Mouse (Mus musculus) heart, postnatal 0 days (tissue): ENCODE data around the gene Prdx3. TPM values are rescaled to one million over a fixed set of nuclear protein-coding genes. Genes with fewer than 3 reads are reported as not detected.
A peak's percentile ranks its signal among the peaks of the same experiment; 100 is the strongest.

ENCODE experiments used
- ATAC-seq: fragments of 200-750 bp; cut with Nextera tagmentation; 2 replicates; pipeline ENCODE4 v1.8.0; 2017; ENCODE audit warnings: low read depth, moderate number of reproducible peaks, moderate library complexity; ENCODE audit not compliant: insufficient read depth
- DNase-seq: peaks from one replicate; pipeline ENCODE4 v3.0.0-alpha.2; 2016; ENCODE audit warnings: low spot score
- H3K27ac ChIP-seq: fragments of 300-500 bp; sonication (generic); 2 replicates; pipeline ENCODE4 v1.5.1; 2014; ENCODE audit warnings: low read depth, mild to moderate bottlenecking
- H3K27me3 ChIP-seq: fragments of 300-500 bp; sonication (generic); 2 replicates; pipeline ENCODE4 v1.6.1; 2014; ENCODE audit warnings: low read length, mixed read lengths; ENCODE audit not compliant: control insufficient read depth, insufficient read depth
- H3K36me3 ChIP-seq: fragments of 300-500 bp; sonication (generic); replicated peaks from 2 replicates; pipeline ENCODE4 v1.6.1; 2014; ENCODE audit warnings: low read length, mixed read lengths; ENCODE audit not compliant: control insufficient read depth, insufficient read depth
- H3K4me1 ChIP-seq: fragments of 300-500 bp; sonication (generic); 2 replicates; pipeline ENCODE4 v1.6.1; 2014; ENCODE audit warnings: antibody characterized with exemption; ENCODE audit not compliant: control insufficient read depth, insufficient read depth
- H3K4me2 ChIP-seq: fragments of 300-500 bp; sonication (generic); 2 replicates; pipeline ENCODE4 v1.6.1; 2014; ENCODE audit warnings: low read depth, mild to moderate bottlenecking, low read length, moderate library complexity
- H3K4me3 ChIP-seq: fragments of 300-500 bp; sonication (generic); 2 replicates; pipeline ENCODE4 v1.5.1; 2014; ENCODE audit warnings: low read depth, low read length
- H3K9ac ChIP-seq: fragments of 300-500 bp; sonication (generic); replicated peaks from 2 replicates; pipeline ENCODE4 v1.6.1; 2014; ENCODE audit warnings: low read depth, low read length, mixed read lengths
- H3K9me3 ChIP-seq: fragments of 300-500 bp; sonication (generic); replicated peaks from 2 replicates; pipeline ENCODE4 v1.6.1; 2016; ENCODE audit warnings: low read length; ENCODE audit not compliant: control insufficient read depth
- CTCF ChIP-seq: IDR thresholded peaks from 2 replicates; pipeline ENCODE4 v1.5.1; 2016; ENCODE audit warnings: antibody characterized with exemption, control low read depth, low read depth
- EP300 ChIP-seq: IDR thresholded peaks from 2 replicates; pipeline ENCODE4 v1.6.1; 2016; ENCODE audit warnings: antibody characterized with exemption, low read depth
- WGBS: fragments of 180-500 bp; shearing (Covaris S2); extraction: QIAGEN DNeasy Blood & Tissue Kit; methylation state at CpG from one replicate; pipeline ENCODE4 v1.1.7; 2014; 5-methylcytosine and 5-hydroxymethylcytosine counted together
- polyA plus RNA-seq: library from polyadenylated mRNA; unstranded; fragments of >200 nt; fragmentation: Nextera tagmentation; extraction: Ambion mirVana; gene quantifications from 2 replicates; pipeline ENCODE4 v1.2.1, GENCODE M21; 2015
- total RNA-seq: library from RNA; depleted of rRNA; stranded (reverse); fragments of >200 nt; gene quantifications from 2 replicates; pipeline ENCODE4 v1.2.3, GENCODE M21; 2014; ENCODE audit warnings: low replicate concordance; rRNA removed

Prdx3 gene
- total and polyA plus RNA-seq, 2 experiments from 2014 or later, result 303 to 312 TPM

DNA sequence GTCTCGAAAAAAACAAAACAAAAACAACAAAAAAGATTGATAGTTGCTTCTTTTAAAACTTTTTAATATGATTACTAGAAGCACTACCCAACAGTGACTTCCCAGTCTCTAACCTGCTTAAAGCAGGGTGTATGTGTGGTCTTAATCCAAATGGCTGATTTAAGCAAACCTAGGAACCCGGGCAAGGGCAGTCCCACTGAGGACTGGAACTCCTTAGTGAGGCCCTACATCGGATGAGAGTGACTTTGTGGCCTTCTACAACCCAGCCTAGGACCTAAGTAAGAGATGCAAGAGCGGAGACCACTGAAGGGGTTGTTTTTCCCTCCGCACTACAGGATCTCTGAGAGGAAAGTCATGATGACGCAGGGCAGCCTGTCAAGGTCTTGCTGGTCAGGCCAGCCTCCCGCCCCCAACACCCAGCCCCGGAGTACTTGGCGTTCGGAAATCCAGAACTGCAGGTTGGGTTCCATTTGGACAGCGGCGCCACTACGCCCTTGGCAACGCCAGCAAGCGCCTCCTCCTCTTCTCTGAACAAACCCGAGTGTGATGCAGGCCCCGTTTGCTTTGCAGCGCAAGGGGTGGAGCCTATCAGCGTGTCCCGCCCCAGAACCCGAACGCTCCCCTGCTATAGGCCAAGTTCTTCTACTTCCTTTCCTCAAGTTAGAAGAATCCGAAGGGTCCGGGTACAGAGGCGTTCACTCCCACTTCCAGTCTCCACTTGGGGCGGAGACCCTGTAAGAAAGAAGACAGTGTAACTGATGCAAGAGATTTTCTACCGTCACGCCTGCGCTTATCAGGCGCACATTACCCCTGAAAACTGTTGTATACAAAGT lies 13.3 kb downstream of the Prdx3 start, which contains the start of gene Sfxn4:
Gene Sfxn4, minus strand, starts transcription at position 612 of the 833 bp plus-strand sequence.
- ATAC-seq (peak; percentile 98), DNase-seq (peak; percentile 93)
- Histone ChIP-seq H3K9ac (peak within 1 kb of the TSS; percentile 56; the same call in 1 of the 2 replicates), H3K9me3 (no peaks in the 10 kb centered on the region), H3K36me3 (peaks cover 21% of the 10 kb centered on the region), H3K4me2 (peak within 1 kb of the TSS; percentile 66), H3K27ac (peak within 1 kb of the TSS; percentile 72), H3K4me3 (peak within 1 kb of the TSS; percentile 61), H3K4me1 (no peaks in the 10 kb centered on the region), H3K27me3 (no peaks in the 10 kb centered on the region)
- 3% methylated on average over 30 of the region's 30 CpGs for WGBS
- TF ChIP-seq CTCF, result no peak
- no peak for TF ChIP-seq EP300

- Histone ChIP-seq H3K27ac (no peak overlapping the region), H3K4me2 (no peak overlapping the region), H3K4me3 (no peak overlapping the region), H3K9ac (no peak overlapping the region), H3K27me3 (no peaks in the 10 kb centered on the region), H3K4me1 (no peaks in the 10 kb centered on the region), H3K9me3 (no peaks in the 10 kb centered on the region), H3K36me3 (peaks cover 9% of the 10 kb centered on the region; the same call in 1 of the 2 replicates)
- TF ChIP-seq EP300, result no peak
- TF ChIP-seq CTCF, result no peak
- DNase-seq (no peak), ATAC-seq (no peak)
These were observed 28.6 kb downstream of the Prdx3 start for GRCm38 (mm10) chr19:60845731-60846130.

DNA sequence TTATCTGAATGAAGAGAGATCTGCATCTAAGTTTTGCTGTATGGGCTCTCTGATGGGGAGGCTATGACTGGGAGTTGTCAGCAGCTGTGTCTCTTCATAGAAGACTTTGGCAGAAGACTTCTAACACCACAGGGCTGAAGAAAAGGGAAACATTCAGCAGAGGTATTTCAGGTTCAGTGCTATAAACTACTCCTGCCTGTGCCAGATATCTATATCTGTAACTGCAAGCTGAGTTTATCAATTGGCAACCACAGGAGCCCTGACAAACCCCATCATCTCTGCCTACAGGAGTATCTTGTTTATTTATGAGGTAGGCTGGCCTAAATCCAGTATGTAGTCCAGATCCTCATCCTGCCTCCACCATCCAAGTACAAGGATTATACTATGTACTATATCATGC lies 31.0 kb downstream of the Prdx3 start:
- Histone ChIP-seq H3K9me3 (no peaks in the 10 kb centered on the region), H3K4me2 (no peak overlapping the region), H3K27ac (no peak overlapping the region), H3K4me3 (no peak overlapping the region), H3K27me3 (no peaks in the 10 kb centered on the region), H3K9ac (no peak overlapping the region), H3K36me3 (peaks cover 13% of the 10 kb centered on the region; the same call in 1 of the 2 replicates), H3K4me1 (no peaks in the 10 kb centered on the region)
- TF ChIP-seq CTCF (no peak), EP300 (no peak)
- ATAC-seq, result no peak
- no peak for DNase-seq

DNA sequence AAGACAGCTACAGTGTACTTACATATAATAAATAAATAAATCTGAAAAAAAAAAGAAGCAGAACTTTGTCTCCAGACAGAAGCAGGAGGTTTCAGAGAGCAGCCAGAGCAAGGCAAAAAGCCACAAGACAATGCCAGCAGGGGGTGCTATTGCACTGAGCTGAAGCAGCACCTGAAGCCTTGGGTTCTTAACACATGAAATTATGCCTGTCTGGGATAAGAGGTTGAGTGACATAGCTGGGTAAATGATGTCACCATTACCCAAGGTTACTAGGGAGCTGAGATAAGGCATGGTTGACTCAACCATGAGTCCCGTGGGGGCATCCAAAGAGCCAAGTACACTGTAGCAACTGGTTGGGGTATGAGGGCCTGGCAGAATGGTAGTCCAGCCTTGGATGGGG lies 36.6 kb downstream of the Prdx3 start:
- H3K27ac ChIP-seq, result no peak overlapping the region
- H3K4me1 ChIP-seq, result no peaks in the 10 kb centered on the region
- ATAC-seq, result peak; percentile 75
- peak; percentile 66 for DNase-seq
- no peaks in the 10 kb centered on the region for H3K9me3 ChIP-seq
- WGBS, result 30% methylated on average over 1 of the region's 1 CpGs
- no peaks in the 10 kb centered on the region for H3K27me3 ChIP-seq
- H3K36me3 ChIP-seq, result peaks cover 57% of the 10 kb centered on the region
- H3K9ac ChIP-seq, result no peak overlapping the region
- TF ChIP-seq EP300 (no peak), CTCF (peak; percentile 66)
- H3K4me3 ChIP-seq, result no peak overlapping the region
- H3K4me2 ChIP-seq, result no peak overlapping the region

DNA sequence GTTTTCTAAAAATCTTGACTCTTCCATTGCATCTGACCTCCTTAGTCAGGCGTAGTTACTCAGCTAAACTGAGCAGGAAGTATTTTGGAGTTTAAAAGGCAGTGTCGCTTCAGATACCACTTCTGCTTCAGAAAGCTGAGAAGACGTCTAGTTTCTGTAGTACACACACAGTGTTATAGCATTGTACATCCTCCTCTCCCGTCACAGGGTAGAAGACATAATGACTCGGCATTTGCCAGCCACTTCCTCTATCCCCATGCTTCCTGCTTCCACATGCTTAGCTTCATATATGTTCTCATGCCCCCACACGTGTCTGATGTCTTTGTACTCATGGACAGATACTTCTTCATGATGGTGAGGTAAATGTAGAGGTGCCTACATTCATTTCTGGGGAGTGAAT lies 55.7 kb downstream of the Prdx3 start:
- WGBS, result 80% methylated on average over 6 of the region's 6 CpGs
- Histone ChIP-seq H3K27me3 (no peaks in the 10 kb centered on the region), H3K27ac (no peak overlapping the region), H3K9ac (no peak overlapping the region), H3K4me2 (no peak overlapping the region), H3K36me3 (peaks cover 72% of the 10 kb centered on the region), H3K4me3 (no peak overlapping the region), H3K4me1 (no peaks in the 10 kb centered on the region), H3K9me3 (no peaks in the 10 kb centered on the region)
- no peak for TF ChIP-seq EP300
- TF ChIP-seq CTCF, result no peak
- ATAC-seq (no peak), DNase-seq (no peak)

Other genes with a start within 250 kb of the Prdx3 start
- gene Nanos1, start 118.6 kb downstream of the Prdx3 start, total RNA-seq, result 1.1 and 3.1 TPM in 2 replicates
- gene Nanos1, start 118.6 kb downstream of the Prdx3 start, polyA plus RNA-seq, result 0.25 and 0.29 TPM in 2 replicates
- 75.1 and 75.4 TPM in 2 replicates for gene Eif3a, start 83.9 kb downstream of the Prdx3 start, total RNA-seq
- 71.0 and 75.5 TPM in 2 replicates for gene Eif3a, start 83.9 kb downstream of the Prdx3 start, polyA plus RNA-seq
- gene Fam45a, start 63.0 kb downstream of the Prdx3 start, total RNA-seq, result 14.1 and 23.0 TPM in 2 replicates
- gene Fam45a, start 63.0 kb downstream of the Prdx3 start, polyA plus RNA-seq, result 13.4 and 15.0 TPM in 2 replicates
- 6.3 and 6.6 TPM in 2 replicates for gene Sfxn4, start 13.1 kb downstream of the Prdx3 start, total RNA-seq
- gene Sfxn4, start 13.1 kb downstream of the Prdx3 start, polyA plus RNA-seq, result 7.7 and 9.1 TPM in 2 replicates
- gene Grk5, start 15.2 kb upstream of the Prdx3 start, total RNA-seq, result 12.8 and 14.6 TPM in 2 replicates
- 2.6 and 2.9 TPM in 2 replicates for gene Grk5, start 15.2 kb upstream of the Prdx3 start, polyA plus RNA-seq